Mouse (Mus musculus) kidney, embryonic 16.5 days (tissue): Measurements from ENCODE around the gene Ttc39b. TPM values are rescaled to one million over a fixed set of nuclear protein-coding genes. Genes with fewer than 3 reads are reported as not detected.

Experiments used
- ATAC-seq: fragments of 200-750 bp; cut with Nextera tagmentation; 2 replicates; pipeline ENCODE4 v1.8.0; 2017; ENCODE audit warnings: moderate TSS enrichment; ENCODE audit not compliant: low FRiP score, low TSS enrichment
- H3K27ac ChIP-seq: fragments of 300-500 bp; sonication (generic); 2 replicates; pipeline ENCODE4 v1.5.1; 2014; ENCODE audit warnings: low read length
- H3K27me3 ChIP-seq: fragments of 300-500 bp; sonication (generic); 2 replicates; pipeline ENCODE4 v1.6.1; 2014; ENCODE audit warnings: low read length, control low read depth, mixed read lengths; ENCODE audit not compliant: insufficient read depth
- H3K36me3 ChIP-seq: fragments of 300-500 bp; sonication (generic); 2 replicates; pipeline ENCODE4 v1.6.1; 2014; ENCODE audit warnings: low read length, control low read depth, mixed read lengths; ENCODE audit not compliant: insufficient read depth
- H3K4me1 ChIP-seq: fragments of 300-500 bp; sonication (generic); 2 replicates; pipeline ENCODE4 v1.6.1; 2014; ENCODE audit warnings: low read length, control low read depth, mixed read lengths; ENCODE audit not compliant: insufficient read depth
- H3K4me2 ChIP-seq: fragments of 300-500 bp; sonication (generic); replicated peaks from 2 replicates; pipeline ENCODE4 v1.6.1; 2014; ENCODE audit warnings: low read depth, low read length
- H3K4me3 ChIP-seq: fragments of 300-500 bp; sonication (generic); 2 replicates; pipeline ENCODE4 v1.5.1; 2014; ENCODE audit warnings: mild to moderate bottlenecking, low read length
- H3K9ac ChIP-seq: fragments of 300-500 bp; sonication (generic); replicated peaks from 2 replicates; pipeline ENCODE4 v1.6.1; 2014; ENCODE audit warnings: low read length
- H3K9me3 ChIP-seq: fragments of 300-500 bp; sonication (generic); 2 replicates; pipeline ENCODE4 v1.6.1; 2016; ENCODE audit warnings: low read length, control low read depth
- WGBS: fragments of 180-500 bp; shearing (Covaris S2); extraction: QIAGEN DNeasy Blood & Tissue Kit; methylation state at CpG from one replicate; pipeline ENCODE4 v1.1.7; 2014; 5-methylcytosine and 5-hydroxymethylcytosine counted together
- polyA plus RNA-seq: library from polyadenylated mRNA; unstranded; fragments of >200 nt; fragmentation: Nextera tagmentation; extraction: Ambion mirVana; gene quantifications from 2 replicates; pipeline ENCODE4 v1.2.1, GENCODE M21; 2015

The Ttc39b gene
- polyA plus RNA-seq, 1 experiment from 2014 or later, result 2.6 TPM

DNA sequence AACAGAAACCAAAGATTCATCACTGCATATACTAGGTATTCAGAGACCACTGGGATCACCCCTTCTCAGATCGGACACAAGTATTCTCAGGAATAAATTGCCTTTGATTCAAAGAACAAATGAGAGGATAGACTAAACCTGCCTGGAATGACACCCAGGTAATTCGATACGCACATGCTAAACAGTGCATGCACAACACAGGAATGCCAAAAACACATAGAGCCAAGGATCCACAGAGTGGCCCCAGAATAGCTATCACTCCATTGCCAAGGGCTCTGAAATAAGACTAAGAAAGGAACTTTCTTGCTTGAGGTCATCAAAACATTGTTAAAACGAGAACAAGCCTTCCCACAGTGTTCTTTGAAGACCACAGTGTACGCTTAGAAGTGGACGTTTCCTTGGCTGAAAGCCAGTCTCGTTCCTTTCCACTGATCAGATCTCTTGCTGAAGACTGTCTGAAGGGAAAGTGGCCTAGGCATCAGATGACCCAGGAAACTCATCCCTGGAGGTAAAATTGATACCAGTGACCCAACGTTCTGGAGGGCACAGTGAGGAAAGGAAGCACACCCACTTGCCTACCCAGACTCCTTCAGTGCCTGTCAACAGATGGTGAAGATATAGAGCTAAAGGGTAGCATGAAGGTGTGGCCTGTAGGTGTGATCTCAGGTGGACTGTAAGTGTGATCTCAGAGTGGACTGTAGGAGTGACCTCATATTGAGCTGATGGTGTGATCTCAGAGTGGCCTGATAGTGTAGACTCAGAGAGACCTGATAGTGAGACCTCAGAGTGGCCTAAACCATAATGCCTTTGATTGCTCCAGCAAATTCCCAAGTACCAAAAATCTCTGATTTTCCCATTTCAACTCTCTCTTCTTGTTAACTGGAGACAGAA, 141.6 kb downstream of the Ttc39b start:
- no peak overlapping the region for H3K4me3 ChIP-seq
- 0 out of 2 replicates have a peak overlapping the region, but pooled peaks have one; percentile 9 for H3K27ac ChIP-seq
- peaks cover 5% of the 10 kb centered on the region for H3K4me1 ChIP-seq
- no peaks in the 10 kb centered on the region for H3K36me3 ChIP-seq
- ATAC-seq, result peak; percentile 60
- H3K9me3 ChIP-seq, result no peaks in the 10 kb centered on the region
- H3K9ac ChIP-seq, result no peak overlapping the region
- WGBS, result 27% methylated on average over 8 of the region's 8 CpGs
- H3K4me2 ChIP-seq, result no peak overlapping the region
- no peaks in the 10 kb centered on the region for H3K27me3 ChIP-seq

DNA sequence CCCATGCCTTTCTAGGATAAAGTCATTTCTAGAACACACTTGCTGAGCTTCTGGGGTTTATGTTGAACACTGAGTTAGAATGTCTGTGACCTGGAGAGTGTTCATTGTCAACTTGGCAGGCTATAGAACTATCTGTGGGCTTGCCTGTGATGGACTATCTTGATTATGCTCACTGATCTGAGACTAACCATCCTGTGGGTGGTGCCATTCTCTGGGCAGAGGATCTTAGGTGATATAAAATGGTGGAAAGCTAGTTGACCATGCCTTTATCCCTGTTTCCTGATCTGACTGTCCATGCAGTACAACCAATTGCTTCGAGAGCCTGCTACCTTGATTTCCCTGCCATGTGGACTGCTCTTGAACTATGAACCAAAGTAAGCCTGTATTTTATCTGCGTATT, 146.6 kb downstream of the Ttc39b start:
- Histone ChIP-seq H3K27ac (no peak overlapping the region), H3K9ac (no peak overlapping the region), H3K27me3 (no peaks in the 10 kb centered on the region), H3K9me3 (no peaks in the 10 kb centered on the region), H3K36me3 (no peaks in the 10 kb centered on the region), H3K4me1 (peaks cover 4% of the 10 kb centered on the region), H3K4me3 (no peak overlapping the region), H3K4me2 (no peak overlapping the region)
- no peak for ATAC-seq
- WGBS, result 98% methylated on average over 2 of the region's 2 CpGs

DNA sequence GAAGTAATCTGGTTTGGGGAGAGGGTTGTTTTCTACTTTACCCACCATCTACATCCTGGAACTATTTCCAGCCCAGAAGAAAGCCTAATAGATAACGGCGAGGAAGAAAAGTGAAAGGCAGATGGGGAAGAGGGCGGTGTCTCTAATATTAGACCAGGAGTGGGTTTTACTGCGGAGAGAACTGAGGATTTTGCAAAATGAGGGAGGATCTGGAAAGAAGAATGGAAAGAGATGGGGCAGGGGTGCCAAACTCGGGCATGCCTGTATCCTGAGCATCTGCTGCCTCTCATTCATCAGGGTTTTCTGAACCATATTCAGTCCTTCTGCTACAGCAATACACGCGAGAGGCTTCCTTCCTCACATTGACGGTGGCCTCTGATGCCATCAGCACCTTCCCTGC, 149.1 kb downstream of the Ttc39b start:
- Histone ChIP-seq H3K9me3 (no peaks in the 10 kb centered on the region), H3K4me2 (no peak overlapping the region), H3K4me1 (peaks cover 17% of the 10 kb centered on the region; the same call in 1 of the 2 replicates), H3K27ac (0 out of 2 replicates have a peak overlapping the region, but pooled peaks have one; percentile 6), H3K27me3 (no peaks in the 10 kb centered on the region), H3K36me3 (no peaks in the 10 kb centered on the region), H3K4me3 (no peak overlapping the region), H3K9ac (no peak overlapping the region)
- WGBS, result 81% methylated on average over 8 of the region's 8 CpGs
- no peak for ATAC-seq

DNA sequence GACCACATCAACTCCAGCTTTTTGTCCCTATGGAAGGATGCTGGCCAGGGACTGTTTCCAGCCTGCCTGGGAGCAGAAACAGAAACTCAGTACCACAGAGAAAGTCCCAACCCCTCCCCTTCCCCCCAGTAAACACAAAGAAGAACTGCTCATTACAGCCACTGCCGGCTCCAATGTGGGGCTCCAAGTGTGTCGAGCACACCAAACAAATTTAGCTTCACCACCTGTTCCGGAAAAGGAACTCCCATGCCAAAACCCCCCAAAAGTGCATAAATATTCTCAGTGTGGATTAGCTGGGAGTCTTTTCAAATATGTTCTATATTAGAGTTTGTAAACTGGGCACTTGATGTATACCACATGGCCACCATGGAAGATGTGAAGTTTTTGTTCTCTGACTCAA, 151.8 kb downstream of the Ttc39b start:
- no peak overlapping the region for H3K4me2 ChIP-seq
- ATAC-seq, result no peak
- 42% methylated on average over 3 of the region's 3 CpGs for WGBS
- peaks cover 17% of the 10 kb centered on the region; the same call in 1 of the 2 replicates for H3K4me1 ChIP-seq
- no peaks in the 10 kb centered on the region for H3K27me3 ChIP-seq
- H3K9ac ChIP-seq, result no peak overlapping the region
- no peak overlapping the region for H3K4me3 ChIP-seq
- H3K27ac ChIP-seq, result peak overlapping the region; percentile 49
- H3K36me3 ChIP-seq, result no peaks in the 10 kb centered on the region
- H3K9me3 ChIP-seq, result no peaks in the 10 kb centered on the region

DNA sequence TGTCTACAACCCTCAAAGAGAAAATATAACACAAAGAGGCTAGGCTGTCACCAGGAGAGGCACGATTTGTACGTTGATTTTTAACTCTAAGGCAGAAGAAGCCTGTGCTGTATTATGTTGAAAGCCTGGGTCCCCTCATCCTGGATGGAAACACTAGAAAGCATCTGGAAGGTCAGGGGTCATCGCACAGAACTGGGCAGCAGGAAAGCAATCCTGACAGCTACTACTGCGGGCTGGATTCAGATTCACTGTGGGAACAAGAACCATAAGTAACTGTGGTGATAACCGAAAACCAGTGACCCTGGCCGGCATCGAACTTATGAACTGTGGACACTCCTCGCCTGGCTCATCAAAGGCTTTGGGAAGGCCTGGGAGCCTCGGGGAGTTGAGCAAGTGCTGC, 153.3 kb downstream of the Ttc39b start:
- no peaks in the 10 kb centered on the region for H3K9me3 ChIP-seq

More for the DNA sequence above, 153.3 kb downstream of the Ttc39b start:
- WGBS, result 27% methylated on average over 9 of the region's 9 CpGs
- no peaks in the 10 kb centered on the region for H3K36me3 ChIP-seq
- no peak overlapping the region for H3K4me2 ChIP-seq
- H3K27ac ChIP-seq, result peak overlapping the region; percentile 18; the same call in 1 of the 2 replicates
- no peak overlapping the region for H3K4me3 ChIP-seq
- H3K9ac ChIP-seq, result no peak overlapping the region
- peaks cover 17% of the 10 kb centered on the region; the same call in 1 of the 2 replicates for H3K4me1 ChIP-seq
- ATAC-seq, result no peak
- H3K27me3 ChIP-seq, result no peaks in the 10 kb centered on the region

Other genes with a start within 250 kb of the Ttc39b start
- 43.9 and 45.7 TPM in 2 replicates for gene Snapc3, start 93.5 kb upstream of the Ttc39b start, polyA plus RNA-seq
- gene Psip1, start 162.2 kb upstream of the Ttc39b start, polyA plus RNA-seq, result 109 and 128 TPM in 2 replicates
- 3.7 and 4.3 TPM in 2 replicates for gene Ccdc171, start 201.3 kb upstream of the Ttc39b start, polyA plus RNA-seq